Mouse (Mus musculus) testis, adult 2 months (tissue): Measurements from ENCODE around the gene Myocd. TPM values are rescaled to one million over a fixed set of nuclear protein-coding genes. Genes with fewer than 3 reads are reported as not detected.

ENCODE experiments used
- H3K27ac ChIP-seq: fragments of 200-500 bp; 2 replicates; pipeline ENCODE4 v1.5.1; 2012; ENCODE audit warnings: low read depth, low read length; ENCODE audit not compliant: control insufficient read depth, insufficient read depth
- H3K27me3 ChIP-seq: fragments of 200-500 bp; 2 replicates; pipeline ENCODE4 v1.6.1; 2012; ENCODE audit warnings: mild to moderate bottlenecking, low read length, moderate library complexity; ENCODE audit not compliant: control insufficient read depth, insufficient read depth
- H3K36me3 ChIP-seq: fragments of 200-500 bp; 2 replicates; pipeline ENCODE4 v1.6.1; 2012; ENCODE audit warnings: mild to moderate bottlenecking, low read length; ENCODE audit not compliant: control insufficient read depth, insufficient read depth
- H3K4me1 ChIP-seq: fragments of 200-500 bp; 2 replicates; pipeline ENCODE4 v1.6.1; 2012; ENCODE audit warnings: low read length; ENCODE audit not compliant: control insufficient read depth, insufficient read depth
- H3K4me3 ChIP-seq: fragments of 200-500 bp; 2 replicates; pipeline ENCODE4 v1.5.1; 2012; ENCODE audit warnings: low read depth, mild to moderate bottlenecking, low read length, moderate library complexity, mixed read lengths; ENCODE audit not compliant: control insufficient read depth
- CTCF ChIP-seq: fragments of 200-500 bp; IDR thresholded peaks from 2 replicates; pipeline ENCODE4 v1.5.1; 2012; ENCODE audit warnings: low read depth, mild to moderate bottlenecking, inconsistent platforms, low read length, moderate library complexity; ENCODE audit not compliant: control insufficient read depth, insufficient read depth, insufficient replicate concordance
- POLR2A ChIP-seq: fragments of 200-500 bp; IDR thresholded peaks from 2 replicates; pipeline ENCODE4 v1.6.1; 2012; ENCODE audit warnings: low read depth, mild to moderate bottlenecking, inconsistent platforms, low read length, moderate library complexity; ENCODE audit not compliant: control insufficient read depth
- polyA plus RNA-seq: library from polyadenylated mRNA; depleted of rRNA; stranded (reverse); fragments of >200 nt; gene quantifications from 2 replicates; pipeline ENCODE4 v1.2.3, GENCODE M21; 2012

The Myocd gene
- polyA plus RNA-seq, 1 experiment: 0.43 TPM

DNA sequence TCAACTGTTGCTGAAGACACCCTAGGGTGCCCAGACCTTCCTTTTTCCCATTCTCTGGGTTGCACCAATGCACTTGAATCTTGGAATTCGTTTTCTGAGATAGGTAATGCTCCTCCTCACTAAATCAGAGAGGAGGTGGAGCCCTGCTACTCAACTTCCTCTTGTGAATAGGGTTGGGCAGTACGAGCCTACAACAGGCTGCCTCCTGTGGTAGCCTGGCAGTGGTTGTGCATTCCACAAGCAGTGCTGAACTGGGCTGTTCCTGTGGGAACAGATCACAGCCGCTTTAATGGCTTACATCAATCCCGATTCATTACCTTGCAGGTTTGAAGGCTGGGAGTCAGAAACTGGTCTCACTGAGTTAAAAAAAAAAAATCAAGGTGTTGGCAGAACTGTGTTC lies 1.2 kb upstream of the Myocd start:
- Histone ChIP-seq H3K4me3 (no peak overlapping the region), H3K27ac (no peak overlapping the region), H3K27me3 (no peaks in the 10 kb centered on the region; the same call in 1 of the 2 replicates), H3K4me1 (peaks cover 8% of the 10 kb centered on the region), H3K36me3 (no peaks in the 10 kb centered on the region)
- TF ChIP-seq POLR2A: no peak
- no peak for TF ChIP-seq CTCF

GRCm38 (mm10) chr11:65268310-65268709 lies 1.5 kb downstream of the Myocd start:
- H3K27ac ChIP-seq: no peak overlapping the region
- no peaks in the 10 kb centered on the region; the same call in 1 of the 2 replicates for H3K27me3 ChIP-seq
- no peaks in the 10 kb centered on the region for H3K36me3 ChIP-seq
- H3K4me1 ChIP-seq: peaks cover 8% of the 10 kb centered on the region
- TF ChIP-seq POLR2A: no peak
- no peak for TF ChIP-seq CTCF
- H3K4me3 ChIP-seq: no peak overlapping the region

GRCm38 (mm10) chr11:65263466-65263865 lies 6.3 kb downstream of the Myocd start:
- TF ChIP-seq POLR2A (no peak), CTCF (no peak)
- Histone ChIP-seq H3K4me1 (no peaks in the 10 kb centered on the region), H3K27ac (no peak overlapping the region), H3K36me3 (no peaks in the 10 kb centered on the region), H3K4me3 (no peak overlapping the region), H3K27me3 (no peaks in the 10 kb centered on the region)

DNA sequence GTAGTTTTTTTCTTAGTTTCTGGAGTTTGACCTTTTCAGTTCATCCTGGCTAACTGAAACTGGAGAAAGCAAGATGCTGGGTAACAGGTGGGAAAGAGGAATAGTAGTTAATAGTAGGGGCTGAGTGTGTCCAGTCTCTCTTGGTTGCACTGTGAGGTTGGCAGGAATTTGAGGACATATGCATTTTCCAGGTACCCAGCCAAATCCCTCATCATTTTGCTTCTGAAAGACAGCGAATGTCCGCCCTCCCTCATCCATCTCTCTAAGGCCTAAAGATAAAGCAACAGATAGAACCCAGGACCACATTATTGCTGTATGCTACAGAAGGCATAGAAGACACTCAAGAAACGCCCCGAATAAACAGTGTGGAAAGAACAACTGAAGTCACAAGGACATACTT lies 10.8 kb downstream of the Myocd start:
- H3K27ac ChIP-seq: no peak overlapping the region
- TF ChIP-seq CTCF: no peak
- no peak for TF ChIP-seq POLR2A
- no peaks in the 10 kb centered on the region for H3K36me3 ChIP-seq
- peaks cover 2% of the 10 kb centered on the region for H3K4me1 ChIP-seq
- no peak overlapping the region for H3K4me3 ChIP-seq
- H3K27me3 ChIP-seq: no peaks in the 10 kb centered on the region

- H3K36me3 ChIP-seq: no peaks in the 10 kb centered on the region
- TF ChIP-seq POLR2A (no peak), CTCF (no peak)
- H3K27me3 ChIP-seq: no peaks in the 10 kb centered on the region
- peaks cover 2% of the 10 kb centered on the region for H3K4me1 ChIP-seq
- H3K4me3 ChIP-seq: no peak overlapping the region
- no peak overlapping the region for H3K27ac ChIP-seq
These were observed 13.6 kb downstream of the Myocd start for GRCm38 (mm10) chr11:65256143-65256542.

DNA sequence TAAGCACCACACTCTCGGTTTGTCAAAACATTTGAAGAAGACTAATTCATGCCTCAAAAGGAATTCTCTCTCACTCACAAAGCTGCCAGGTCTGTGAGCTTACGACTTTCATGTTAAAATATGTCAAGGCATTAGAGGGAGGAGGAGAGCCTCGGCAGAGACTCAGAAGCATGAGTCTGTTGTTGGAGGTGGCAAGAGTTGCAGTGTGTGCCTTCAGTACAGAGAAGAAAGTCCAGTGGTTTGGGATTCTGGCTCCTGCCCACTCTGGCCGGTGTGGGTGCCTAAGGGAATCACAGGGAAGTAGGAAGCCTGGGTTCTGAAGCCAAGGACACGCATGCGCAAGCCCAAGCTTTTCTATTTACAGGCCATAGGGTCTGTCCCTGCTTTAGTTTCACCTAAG lies 14.2 kb downstream of the Myocd start:
- Histone ChIP-seq H3K4me3 (no peak overlapping the region), H3K36me3 (no peaks in the 10 kb centered on the region), H3K4me1 (peaks cover 2% of the 10 kb centered on the region), H3K27ac (no peak overlapping the region), H3K27me3 (no peaks in the 10 kb centered on the region)
- TF ChIP-seq CTCF: no peak
- no peak for TF ChIP-seq POLR2A

GRCm38 (mm10) chr11:65250366-65250765 lies 19.4 kb downstream of the Myocd start:
- Histone ChIP-seq H3K27me3 (no peaks in the 10 kb centered on the region), H3K36me3 (no peaks in the 10 kb centered on the region), H3K27ac (no peak overlapping the region), H3K4me3 (no peak overlapping the region), H3K4me1 (peaks cover 2% of the 10 kb centered on the region; the same call in 1 of the 2 replicates)
- no peak for TF ChIP-seq CTCF
- no peak for TF ChIP-seq POLR2A

- TF ChIP-seq POLR2A (no peak), CTCF (no peak)
- H3K4me3 ChIP-seq: no peak overlapping the region
These were observed 23.3 kb downstream of the Myocd start for GRCm38 (mm10) chr11:65246301-65247054.

More at GRCm38 (mm10) chr11:65246301-65247054, 23.3 kb downstream of the Myocd start:
- no peak overlapping the region for H3K27ac ChIP-seq
- H3K4me1 ChIP-seq: no peaks in the 10 kb centered on the region
- H3K27me3 ChIP-seq: no peaks in the 10 kb centered on the region
- H3K36me3 ChIP-seq: no peaks in the 10 kb centered on the region
